Mouse (Mus musculus): ENCODE measurements around the gene Atg4c.

GRCm38 (mm10) chr4:99181739-99182419 lies 11.9 kb upstream of the Atg4c start:
- TF ChIP-seq POLR2A (IDR thresholded peaks at IDR 0.05; ENCODE audit: extremely low read depth, insufficient read depth, low read length), result no peak
- no peak for TF ChIP-seq CTCF (IDR thresholded peaks at IDR 0.05; ENCODE audit: low read depth, low read length)
